ENCODE assay signal across 10 mouse cellular contexts in the genomic region with DNA sequence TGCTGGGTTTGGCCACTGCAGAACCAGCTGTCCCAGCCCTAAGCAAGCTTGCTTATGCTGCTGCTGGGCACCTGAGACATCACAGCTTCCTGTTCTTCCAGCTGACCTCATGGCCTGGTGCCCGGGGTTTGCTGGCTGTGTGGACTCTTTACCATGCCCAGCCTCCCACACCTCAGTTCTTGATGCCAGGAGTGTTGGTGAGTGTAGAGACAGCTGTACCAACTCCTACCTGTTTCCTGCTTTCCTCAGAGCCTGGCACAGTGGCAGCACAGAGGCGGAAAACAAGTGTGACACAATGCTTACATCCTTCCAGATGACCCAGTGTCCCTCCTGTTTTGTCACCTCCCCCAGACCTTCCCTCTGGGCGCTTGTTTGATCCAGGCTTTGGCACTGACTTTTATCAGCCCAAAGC. TPM values are rescaled to one million over a fixed set of nuclear protein-coding genes. Genes with fewer than 3 reads are reported as not detected.
DNase-seq lines count a peak whose midpoint lies in the region; ATAC-seq and TF ChIP-seq lines count a peak whose summit lies in the region.
"Had no signal": no experiment of that assay in that cellular context is flagged by ENCODE, and none has a peak within 500 bp of the region (broad histone marks: within the 10 kb centered on the region; RNA-seq: fewer than 3 reads in every experiment).

No protein-coding gene starts in this region.

- H3K27ac ChIP-seq in heart, adult 2 months = no peak overlapping the region; the same call in 1 of the 2 replicates
- 0 out of 4 replicates have a peak overlapping the region, but pooled peaks of 1 of the 2 experiments have one; percentile 37 for H3K27ac ChIP-seq in heart, embryonic 14.5 days (replicated peaks in 1 of 2; ENCODE audit: control insufficient read depth in 1 of 2, insufficient read depth in 1 of 2, low read depth in 2 of 2, low read length in 2 of 2)
- no peak overlapping the region for H3K27ac ChIP-seq in neural tube, embryonic 15.5 days (replicated peaks)
- H3K27ac ChIP-seq: lung, embryonic 15.5 days had no signal

- H3K4me2 ChIP-seq in heart, embryonic 14.5 days (ENCODE audit: low read length) = no peak overlapping the region
- H3K4me2 ChIP-seq in neural tube, embryonic 15.5 days = no peak overlapping the region
- H3K4me2 ChIP-seq: lung, embryonic 15.5 days had no signal

- H3K9ac ChIP-seq in heart, adult 2 months (ENCODE audit: low read depth, low read length) = no peak overlapping the region
- no peak overlapping the region for H3K9ac ChIP-seq in heart, embryonic 14.5 days (ENCODE audit: low read length)
- no peak overlapping the region for H3K9ac ChIP-seq in neural tube, embryonic 15.5 days (replicated peaks)
- H3K9ac ChIP-seq: lung, embryonic 15.5 days had no signal

- TF ChIP-seq EP300 in heart, adult 2 months (IDR thresholded peaks at IDR 0.05; ENCODE audit: insufficient read depth, low read depth, low read length) = no peak

- peaks cover 3% of the 10 kb centered on the region for H3K36me3 ChIP-seq in heart, adult 2 months (ENCODE audit: control insufficient read depth, insufficient read depth, low read length)
- peaks cover 23% of the 10 kb centered on the region for H3K36me3 ChIP-seq in heart, embryonic 14.5 days (ENCODE audit: control insufficient read depth, insufficient read depth, low read length)
- peaks cover 21% of the 10 kb centered on the region for H3K36me3 ChIP-seq in neural tube, embryonic 15.5 days
- H3K36me3 ChIP-seq: lung, embryonic 15.5 days had no signal

- no peak for TF ChIP-seq CTCF in heart, adult 2 months (IDR thresholded peaks at IDR 0.05)

- H3K79me2 ChIP-seq in heart, adult 2 months (replicated peaks; ENCODE audit: control insufficient read depth, insufficient read depth, low read length) = 0 out of 2 replicates have a peak, but pooled peaks cover 1% of the 10 kb centered on the region

- intact Hi-C loops in heart, adult 2 months (cut with DNase I) = loop anchor here (5.0 kb wide), 1 partner anchor 64 kb away; the partner anchor contains the start of gene Arih1

- H3K27me3 ChIP-seq in heart, adult 2 months (ENCODE audit: control insufficient read depth, insufficient read depth, low read length) = no peaks in the 10 kb centered on the region
- no peaks in the 10 kb centered on the region for H3K27me3 ChIP-seq in heart, embryonic 14.5 days (ENCODE audit: control insufficient read depth, insufficient read depth, low read length)
- H3K27me3 ChIP-seq in neural tube, embryonic 15.5 days (replicated peaks) = no peaks in the 10 kb centered on the region
- H3K27me3 ChIP-seq: lung, embryonic 15.5 days had no signal

- peak; percentile 31 for ATAC-seq in heart, embryonic 14.5 days (ENCODE audit: insufficient number of reproducible peaks, insufficient read depth, low FRiP score, low read depth)
- no peak for ATAC-seq in neural tube, embryonic 15.5 days (ENCODE audit: low FRiP score)

- WGBS in heart, adult 2 months = 36% methylated on average over 3 of the region's 3 CpGs
- WGBS in heart, embryonic 14.5 days = 47% methylated on average over 3 of the region's 3 CpGs
- WGBS in neural tube, embryonic 15.5 days = 91% methylated on average over 3 of the region's 3 CpGs

- no peaks in the 10 kb centered on the region for H3K9me3 ChIP-seq in heart, embryonic 14.5 days (ENCODE audit: control insufficient read depth, low read length)
- no peaks in the 10 kb centered on the region for H3K9me3 ChIP-seq in neural tube, embryonic 15.5 days (replicated peaks)
- H3K9me3 ChIP-seq: lung, embryonic 15.5 days had no signal

- no peak for TF ChIP-seq POLR2A in heart, adult 2 months (IDR thresholded peaks at IDR 0.05; ENCODE audit: insufficient read depth, low read depth, low read length)

- H3K4me3 ChIP-seq in heart, adult 2 months = no peak overlapping the region
- H3K4me3 ChIP-seq in heart, embryonic 14.5 days (ENCODE audit: control insufficient read depth in 1 of 2, insufficient read depth in 1 of 2, low read depth in 1 of 2, low read length in 2 of 2) = no peak overlapping the region
- H3K4me3 ChIP-seq in neural tube, embryonic 15.5 days (replicated peaks) = no peak overlapping the region
- H3K4me3 ChIP-seq: lung, embryonic 15.5 days had no signal

- H3K4me1 ChIP-seq in heart, adult 2 months (ENCODE audit: control insufficient read depth, insufficient read depth, low read length) = peaks cover 13% of the 10 kb centered on the region
- peaks cover 9 to 17% of the 10 kb centered on the region in 2 experiments; a peak in 3 of 4 replicates for H3K4me1 ChIP-seq in heart, embryonic 14.5 days (ENCODE audit: control insufficient read depth in 2 of 2, insufficient read depth in 2 of 2, low read length in 2 of 2)
- H3K4me1 ChIP-seq in neural tube, embryonic 15.5 days = no peaks in the 10 kb centered on the region

- peak; percentile 35 to 60 for DNase-seq in heart, adult 2 months
- no peak for DNase-seq in heart, adult 9 months (ENCODE audit: low spot score in 2 of 2)
- peak; percentile 70 for DNase-seq in adrenal gland, postnatal 14 days
- peak; percentile 83 for DNase-seq in lung, postnatal 36 days
- no peak for DNase-seq in thymus, postnatal 14 days
- DNase-seq in retina, embryonic 14.5 days (ENCODE audit: low spot score) = no peak
- DNase-seq: cerebellum, adult 2 months had no signal

RNA-seq across cellular contexts. Expression of gene Tmem202, which starts 12.0 kb away (rescaled TPM):
- under 1 TPM; 0.37 to 0.84 TPM for total RNA-seq in heart, adult 2 months (2021)
- polyA plus RNA-seq in heart, adult 2 months (2012; rRNA removed) = 0.16 and 0.29 TPM in 2 replicates
- total RNA-seq in adrenal gland, postnatal 14 days (2021) = 0.82 and 1.7 TPM in 2 replicates
- 0.55 TPM in 1 of 2 replicates, not detected in the other for polyA plus RNA-seq in heart, embryonic 14.5 days (2014; fragmentation: Nextera tagmentation; extraction: Ambion mirVana)
- polyA plus RNA-seq in neural tube, embryonic 15.5 days (2015; fragmentation: Nextera tagmentation; extraction: Ambion mirVana) = 0.83 and 1.3 TPM in 2 replicates
- polyA plus RNA-seq: lung, embryonic 15.5 days had no signal

RNA-seq across cellular contexts. Expression of gene Hexa, which starts 12.3 kb away (rescaled TPM):
- 10 to 100 TPM; 46.9 to 51.7 TPM for total RNA-seq in heart, adult 2 months (2021)
- 50.6 and 64.4 TPM in 2 replicates for polyA plus RNA-seq in heart, adult 2 months (2012; rRNA removed)
- 81.3 and 83.2 TPM in 2 replicates for total RNA-seq in adrenal gland, postnatal 14 days (2021)
- 87.6 and 91.4 TPM in 2 replicates for polyA plus RNA-seq in heart, embryonic 14.5 days (2014; fragmentation: Nextera tagmentation; extraction: Ambion mirVana)
- 59.9 and 64.3 TPM in 2 replicates for polyA plus RNA-seq in neural tube, embryonic 15.5 days (2015; fragmentation: Nextera tagmentation; extraction: Ambion mirVana)

RNA-seq across cellular contexts. Expression of gene Celf6, which starts 26.1 kb away (rescaled TPM):
- not detected for total RNA-seq in heart, adult 2 months (2021)
- polyA plus RNA-seq in heart, adult 2 months (2012; rRNA removed) = 0.18 TPM in 1 of 2 replicates, not detected in the other
- 4.3 and 6.9 TPM in 2 replicates for total RNA-seq in adrenal gland, postnatal 14 days (2021)
- 0.16 and 0.34 TPM in 2 replicates for polyA plus RNA-seq in heart, embryonic 14.5 days (2014; fragmentation: Nextera tagmentation; extraction: Ambion mirVana)
- polyA plus RNA-seq in neural tube, embryonic 15.5 days (2015; fragmentation: Nextera tagmentation; extraction: Ambion mirVana) = 30.5 and 35.8 TPM in 2 replicates

Comparison
In these comparisons a context has a peak if more than half of its experiments do, and no peak if none do; other contexts are left out.
1. DNase-seq: peak in heart, adult 2 months (2 of 2), adrenal gland, postnatal 14 days (single experiment) and lung, postnatal 36 days (single experiment); none in heart, adult 9 months (0 of 2), thymus, postnatal 14 days (single experiment) and retina, embryonic 14.5 days (single experiment).
2. RNA of gene Celf6, which starts 26.1 kb away (polyA plus RNA-seq): 30.5 to 35.8 TPM in neural tube, embryonic 15.5 days; 0.16 to 0.34 TPM in heart, embryonic 14.5 days and 0.18 TPM in heart, adult 2 months; every median in the first group is over 10 times any median in the second.